Mouse (Mus musculus): ENCODE measurements around the gene Adcy7.

DNA sequence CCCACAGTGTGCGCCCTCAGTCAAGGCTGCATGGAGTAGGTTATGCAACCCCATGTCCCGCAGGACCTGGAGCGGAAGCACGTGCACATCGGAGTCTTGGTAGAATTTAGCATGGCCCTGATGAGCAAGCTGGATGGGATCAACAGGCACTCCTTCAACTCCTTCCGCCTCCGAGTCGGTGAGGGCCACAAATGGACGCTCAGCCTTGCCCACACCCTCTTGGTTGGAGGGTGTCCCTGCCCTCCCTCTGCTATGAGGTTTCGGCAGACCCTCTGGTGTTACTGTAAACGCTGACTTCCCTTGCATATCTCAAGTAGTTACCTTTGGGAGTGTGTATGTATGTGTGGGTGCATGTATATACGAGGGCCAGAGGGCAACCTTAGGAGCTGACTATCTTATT lies 54.1 kb downstream of the Adcy7 start:
- TF ChIP-seq POLR2A (IDR thresholded peaks at IDR 0.05; ENCODE audit: control insufficient read depth, low read depth, low read length) (no peak), CTCF (IDR thresholded peaks at IDR 0.05; ENCODE audit: control insufficient read depth, insufficient read depth, insufficient replicate concordance, low read depth, low read length) (no peak)
